Mouse (Mus musculus): ENCODE measurements around the gene Ctu2. TPM values are rescaled to one million over a fixed set of nuclear protein-coding genes. Genes with fewer than 3 reads are reported as not detected.

Ctu2 gene
- total and polyA plus RNA-seq, 3 experiments, result 8.8 to 19.4 (median 10.9) TPM

DNA sequence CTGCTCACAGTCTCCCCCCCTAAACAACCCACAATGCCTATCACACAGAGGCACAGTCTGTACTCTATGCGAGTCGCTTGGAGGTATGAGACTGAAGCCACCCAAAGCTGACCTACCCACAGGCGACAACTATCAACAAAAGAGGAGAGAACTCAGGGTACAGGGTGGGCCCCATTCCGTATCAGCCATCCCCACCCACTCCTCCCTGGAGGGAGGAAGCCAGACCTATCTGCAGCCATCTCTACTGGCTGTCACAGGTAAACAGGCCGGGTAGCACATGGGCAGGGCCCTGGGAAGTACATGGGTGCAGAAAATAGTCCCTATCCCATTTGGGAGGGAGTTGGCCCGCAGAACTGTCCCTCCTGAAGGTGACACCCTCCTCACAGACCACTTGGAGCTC is 49.1 kb downstream of the Ctu2 start:
- Histone ChIP-seq H3K27me3 (ENCODE audit: insufficient read depth, low read length) (no peaks in the 10 kb centered on the region), H3K4me3 (ENCODE audit: low read depth, low read length) (peak overlapping the region; percentile 48; the same call in 1 of the 2 replicates), H3K4me1 (ENCODE audit: insufficient read depth, low read depth, low read length) (peaks cover 84% of the 10 kb centered on the region), H3K36me3 (replicated peaks) (peaks cover 90% of the 10 kb centered on the region), H3K9me3 (replicated peaks) (peaks cover 3% of the 10 kb centered on the region; the same call in 1 of the 2 replicates)
- ATAC-seq (ENCODE audit: extremely low read depth, insufficient number of reproducible peaks, low FRiP score, poor library complexity, severe bottlenecking) (no peak), DNase-seq (ENCODE audit: low spot score) (no peak)
- no peak for TF ChIP-seq CTCF (IDR thresholded peaks at IDR 0.05; ENCODE audit: low read depth, low read length)
- TF ChIP-seq GATA1 (IDR thresholded peaks at IDR 0.05; ENCODE audit: borderline replicate concordance, low read length), result no peak
- TF ChIP-seq TAL1 (conservative IDR thresholded peaks at IDR 0.05; ENCODE audit: low read depth, low read length), result no peak
- no peak for TF ChIP-seq GATA2 (IDR thresholded peaks at IDR 0.05; ENCODE audit: borderline replicate concordance, low read depth, low read length)
- TF ChIP-seq POLR2AphosphoS5 (IDR thresholded peaks at IDR 0.05; ENCODE audit: insufficient replicate concordance, low read depth, low read length), result no peak

GRCm38 (mm10) chr8:122526084-122526483 is 50.1 kb downstream of the Ctu2 start:
- H3K27me3 ChIP-seq (ENCODE audit: insufficient read depth, low read length), result no peaks in the 10 kb centered on the region
- TF ChIP-seq TAL1 (conservative IDR thresholded peaks at IDR 0.05; ENCODE audit: low read depth, low read length), result no peak
- no peak for TF ChIP-seq CTCF (IDR thresholded peaks at IDR 0.05; ENCODE audit: low read depth, low read length)
- no peak for TF ChIP-seq POLR2AphosphoS5 (IDR thresholded peaks at IDR 0.05; ENCODE audit: insufficient replicate concordance, low read depth, low read length)
- TF ChIP-seq GATA1 (IDR thresholded peaks at IDR 0.05; ENCODE audit: borderline replicate concordance, low read length), result no peak
- no peak for TF ChIP-seq GATA2 (IDR thresholded peaks at IDR 0.05; ENCODE audit: borderline replicate concordance, low read depth, low read length)
- DNase-seq (ENCODE audit: low spot score) (no peak), ATAC-seq (ENCODE audit: extremely low read depth, insufficient number of reproducible peaks, low FRiP score, poor library complexity, severe bottlenecking) (no peak)
- peaks cover 92% of the 10 kb centered on the region for H3K36me3 ChIP-seq (replicated peaks)
- no peak overlapping the region; the same call in 1 of the 2 replicates for H3K4me3 ChIP-seq (ENCODE audit: low read depth, low read length)
- peaks cover 3% of the 10 kb centered on the region; the same call in 1 of the 2 replicates for H3K9me3 ChIP-seq (replicated peaks)
- H3K4me1 ChIP-seq (ENCODE audit: insufficient read depth, low read depth, low read length), result peaks cover 81% of the 10 kb centered on the region

- no peak for ATAC-seq (ENCODE audit: extremely low read depth, insufficient number of reproducible peaks, low FRiP score, poor library complexity, severe bottlenecking)
- H3K36me3 ChIP-seq (replicated peaks), result peaks cover 97% of the 10 kb centered on the region
- peaks cover 3% of the 10 kb centered on the region; the same call in 1 of the 2 replicates for H3K9me3 ChIP-seq (replicated peaks)
- peaks cover 86% of the 10 kb centered on the region for H3K4me1 ChIP-seq (ENCODE audit: insufficient read depth, low read depth, low read length)
- H3K27me3 ChIP-seq (ENCODE audit: insufficient read depth, low read length), result no peaks in the 10 kb centered on the region
- TF ChIP-seq CTCF (IDR thresholded peaks at IDR 0.05; ENCODE audit: low read depth, low read length) (no peak), GATA2 (IDR thresholded peaks at IDR 0.05; ENCODE audit: borderline replicate concordance, low read depth, low read length) (no peak), TAL1 (conservative IDR thresholded peaks at IDR 0.05; ENCODE audit: low read depth, low read length) (no peak), GATA1 (IDR thresholded peaks at IDR 0.05; ENCODE audit: borderline replicate concordance, low read length) (no peak), POLR2AphosphoS5 (IDR thresholded peaks at IDR 0.05; ENCODE audit: insufficient replicate concordance, low read depth, low read length) (no peak)
- H3K4me3 ChIP-seq (ENCODE audit: low read depth, low read length), result no peak overlapping the region; the same call in 1 of the 2 replicates
- no peak for DNase-seq (ENCODE audit: low spot score)
Observed at GRCm38 (mm10) chr8:122526526-122527170, 50.7 kb downstream of the Ctu2 start.

DNA sequence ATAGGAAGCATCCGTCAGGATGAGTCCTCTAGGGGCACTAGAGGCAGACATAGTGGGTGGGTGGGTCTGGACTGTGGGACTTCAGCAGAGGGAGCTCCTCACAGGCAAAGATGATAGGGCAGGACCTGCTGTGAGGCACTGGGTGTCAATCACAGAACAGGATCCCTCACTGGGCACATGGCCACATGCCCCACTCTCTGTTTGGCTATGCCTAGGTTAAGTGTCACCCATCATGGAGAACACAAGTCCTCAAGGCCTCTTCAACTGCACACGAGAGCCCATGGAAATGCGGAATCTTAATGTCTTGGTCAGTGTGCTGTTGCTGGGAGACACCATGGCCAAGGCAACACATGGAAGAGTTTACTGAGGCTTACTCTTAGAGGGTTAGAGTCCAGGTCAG is 52.0 kb downstream of the Ctu2 start:
- ATAC-seq (ENCODE audit: extremely low read depth, insufficient number of reproducible peaks, low FRiP score, poor library complexity, severe bottlenecking) (no peak), DNase-seq (ENCODE audit: low spot score) (no peak)
- H3K36me3 ChIP-seq (replicated peaks), result peaks cover 98% of the 10 kb centered on the region
- no peaks in the 10 kb centered on the region for H3K27me3 ChIP-seq (ENCODE audit: insufficient read depth, low read length)
- no peak overlapping the region for H3K4me3 ChIP-seq (ENCODE audit: low read depth, low read length)
- TF ChIP-seq GATA1 (IDR thresholded peaks at IDR 0.05; ENCODE audit: borderline replicate concordance, low read length) (no peak), CTCF (IDR thresholded peaks at IDR 0.05; ENCODE audit: low read depth, low read length) (no peak), POLR2AphosphoS5 (IDR thresholded peaks at IDR 0.05; ENCODE audit: insufficient replicate concordance, low read depth, low read length) (no peak), TAL1 (conservative IDR thresholded peaks at IDR 0.05; ENCODE audit: low read depth, low read length) (no peak), GATA2 (IDR thresholded peaks at IDR 0.05; ENCODE audit: borderline replicate concordance, low read depth, low read length) (no peak)
- H3K9me3 ChIP-seq (replicated peaks), result peaks cover 3% of the 10 kb centered on the region; the same call in 1 of the 2 replicates
- peaks cover 89% of the 10 kb centered on the region for H3K4me1 ChIP-seq (ENCODE audit: insufficient read depth, low read depth, low read length)

DNA sequence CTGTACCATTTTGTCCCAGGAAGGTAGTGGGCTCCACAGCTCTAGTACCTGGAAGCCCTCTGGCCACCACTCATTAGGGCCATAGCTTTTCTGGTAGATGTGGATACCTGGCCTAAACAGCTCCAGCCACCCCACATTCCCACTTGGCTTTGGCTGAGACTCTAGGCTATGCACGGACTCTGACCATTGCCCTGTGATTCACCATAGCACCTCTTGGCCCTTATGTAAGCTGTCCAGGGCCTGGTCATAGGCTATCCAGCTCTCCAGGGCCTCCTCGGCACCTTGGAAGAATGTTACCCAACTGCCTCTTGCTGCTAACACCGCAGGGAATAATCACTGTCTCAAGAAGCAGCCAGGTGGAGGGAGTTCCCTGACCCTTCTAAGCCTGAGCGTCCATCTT is 53.2 kb downstream of the Ctu2 start:
- Histone ChIP-seq H3K4me3 (ENCODE audit: low read depth, low read length) (no peak overlapping the region), H3K9me3 (replicated peaks) (peaks cover 3% of the 10 kb centered on the region; the same call in 1 of the 2 replicates), H3K36me3 (replicated peaks) (peaks cover 96% of the 10 kb centered on the region), H3K4me1 (ENCODE audit: insufficient read depth, low read depth, low read length) (peaks cover 85% of the 10 kb centered on the region), H3K27me3 (ENCODE audit: insufficient read depth, low read length) (no peaks in the 10 kb centered on the region)
- TF ChIP-seq POLR2AphosphoS5 (IDR thresholded peaks at IDR 0.05; ENCODE audit: insufficient replicate concordance, low read depth, low read length) (no peak), TAL1 (conservative IDR thresholded peaks at IDR 0.05; ENCODE audit: low read depth, low read length) (no peak), GATA1 (IDR thresholded peaks at IDR 0.05; ENCODE audit: borderline replicate concordance, low read length) (no peak), CTCF (IDR thresholded peaks at IDR 0.05; ENCODE audit: low read depth, low read length) (no peak), GATA2 (IDR thresholded peaks at IDR 0.05; ENCODE audit: borderline replicate concordance, low read depth, low read length) (no peak)
- ATAC-seq (ENCODE audit: extremely low read depth, insufficient number of reproducible peaks, low FRiP score, poor library complexity, severe bottlenecking), result no peak
- no peak for DNase-seq (ENCODE audit: low spot score)

- Histone ChIP-seq H3K4me3 (ENCODE audit: low read depth, low read length) (no peak overlapping the region), H3K27me3 (ENCODE audit: insufficient read depth, low read length) (no peaks in the 10 kb centered on the region), H3K9me3 (replicated peaks) (peaks cover 3% of the 10 kb centered on the region; the same call in 1 of the 2 replicates), H3K36me3 (replicated peaks) (peaks cover 84% of the 10 kb centered on the region), H3K4me1 (ENCODE audit: insufficient read depth, low read depth, low read length) (peaks cover 79% of the 10 kb centered on the region)
- no peak for DNase-seq (ENCODE audit: low spot score)
- TF ChIP-seq GATA1 (IDR thresholded peaks at IDR 0.05; ENCODE audit: borderline replicate concordance, low read length) (no peak), POLR2AphosphoS5 (IDR thresholded peaks at IDR 0.05; ENCODE audit: insufficient replicate concordance, low read depth, low read length) (no peak), TAL1 (conservative IDR thresholded peaks at IDR 0.05; ENCODE audit: low read depth, low read length) (no peak), GATA2 (IDR thresholded peaks at IDR 0.05; ENCODE audit: borderline replicate concordance, low read depth, low read length) (no peak), CTCF (IDR thresholded peaks at IDR 0.05; ENCODE audit: low read depth, low read length) (no peak)
- no peak for ATAC-seq (ENCODE audit: extremely low read depth, insufficient number of reproducible peaks, low FRiP score, poor library complexity, severe bottlenecking)
Observed at GRCm38 (mm10) chr8:122531312-122531711, 55.4 kb downstream of the Ctu2 start.

Other genes starting within 250 kb of the Ctu2 start
- gene Zfpm1, start 194.0 kb upstream of the Ctu2 start, total RNA-seq (2014; fragmentation: Nextera tagmentation), result 254 and 292 TPM in 2 replicates
- gene Zfpm1, start 194.0 kb upstream of the Ctu2 start, total RNA-seq (2017), result 53.1 and 54.4 TPM in 2 replicates
- gene Zfpm1, start 194.0 kb upstream of the Ctu2 start, polyA plus RNA-seq (2012), result 1,150 and 1,251 TPM in 2 replicates
- not detected in 2 replicates for gene Trhr2, start 115.4 kb upstream of the Ctu2 start, total RNA-seq (2014; fragmentation: Nextera tagmentation)
- gene Trhr2, start 115.4 kb upstream of the Ctu2 start, total RNA-seq (2017), result not detected in 2 replicates
- gene Trhr2, start 115.4 kb upstream of the Ctu2 start, polyA plus RNA-seq (2012), result not detected in 2 replicates
- gene Zc3h18, start 99.5 kb upstream of the Ctu2 start, total RNA-seq (2014; fragmentation: Nextera tagmentation), result 40.3 and 45.8 TPM in 2 replicates
- gene Zc3h18, start 99.5 kb upstream of the Ctu2 start, total RNA-seq (2017), result 52.7 and 58.4 TPM in 2 replicates
- gene Zc3h18, start 99.5 kb upstream of the Ctu2 start, polyA plus RNA-seq (2012), result 134 and 143 TPM in 2 replicates
- gene Il17c, start 54.1 kb upstream of the Ctu2 start, total RNA-seq (2014; fragmentation: Nextera tagmentation), result not detected in 2 replicates
- gene Il17c, start 54.1 kb upstream of the Ctu2 start, total RNA-seq (2017), result not detected in 2 replicates
- gene Il17c, start 54.1 kb upstream of the Ctu2 start, polyA plus RNA-seq (2012), result not detected in 2 replicates
- gene Cyba, start 43.2 kb upstream of the Ctu2 start, total RNA-seq (2014; fragmentation: Nextera tagmentation), result 93.6 and 103 TPM in 2 replicates
- gene Cyba, start 43.2 kb upstream of the Ctu2 start, total RNA-seq (2017), result 57.2 and 69.2 TPM in 2 replicates
- 368 and 426 TPM in 2 replicates for gene Cyba, start 43.2 kb upstream of the Ctu2 start, polyA plus RNA-seq (2012)
- 3.1 and 4.5 TPM in 2 replicates for gene Mvd, start 32.7 kb upstream of the Ctu2 start, total RNA-seq (2014; fragmentation: Nextera tagmentation)
- 33.3 and 38.6 TPM in 2 replicates for gene Mvd, start 32.7 kb upstream of the Ctu2 start, total RNA-seq (2017)
- 25.8 and 26.4 TPM in 2 replicates for gene Mvd, start 32.7 kb upstream of the Ctu2 start, polyA plus RNA-seq (2012)
- not detected in 2 replicates for gene Snai3, start 15.4 kb upstream of the Ctu2 start, total RNA-seq (2014; fragmentation: Nextera tagmentation)
- gene Snai3, start 15.4 kb upstream of the Ctu2 start, total RNA-seq (2017), result not detected in 2 replicates
- not detected in 2 replicates for gene Snai3, start 15.4 kb upstream of the Ctu2 start, polyA plus RNA-seq (2012)
- 28.0 and 45.3 TPM in 2 replicates for gene Rnf166, start 79 bp upstream of the Ctu2 start, total RNA-seq (2014; fragmentation: Nextera tagmentation)
- 18.6 and 29.4 TPM in 2 replicates for gene Rnf166, start 79 bp upstream of the Ctu2 start, total RNA-seq (2017)
- 29.5 and 33.3 TPM in 2 replicates for gene Rnf166, start 79 bp upstream of the Ctu2 start, polyA plus RNA-seq (2012)
- gene Piezo1, start 75.2 kb downstream of the Ctu2 start, total RNA-seq (2014; fragmentation: Nextera tagmentation), result 77.0 and 95.3 TPM in 2 replicates
- gene Piezo1, start 75.2 kb downstream of the Ctu2 start, total RNA-seq (2017), result 24.9 and 26.0 TPM in 2 replicates
- gene Piezo1, start 75.2 kb downstream of the Ctu2 start, polyA plus RNA-seq (2012), result 69.6 and 79.4 TPM in 2 replicates
- 70.8 and 71.7 TPM in 2 replicates for gene Cdt1, start 91.9 kb downstream of the Ctu2 start, total RNA-seq (2014; fragmentation: Nextera tagmentation)
- gene Cdt1, start 91.9 kb downstream of the Ctu2 start, total RNA-seq (2017), result 46.9 and 49.9 TPM in 2 replicates
- 375 and 441 TPM in 2 replicates for gene Cdt1, start 91.9 kb downstream of the Ctu2 start, polyA plus RNA-seq (2012)
- gene Aprt, start 100.8 kb downstream of the Ctu2 start, total RNA-seq (2014; fragmentation: Nextera tagmentation), result 110 and 112 TPM in 2 replicates
- gene Aprt, start 100.8 kb downstream of the Ctu2 start, total RNA-seq (2017), result 100.0 and 146 TPM in 2 replicates
- gene Aprt, start 100.8 kb downstream of the Ctu2 start, polyA plus RNA-seq (2012), result 207 and 389 TPM in 2 replicates
- gene Galns, start 135.3 kb downstream of the Ctu2 start, total RNA-seq (2014; fragmentation: Nextera tagmentation), result 5.0 and 6.0 TPM in 2 replicates
- 7.6 and 7.9 TPM in 2 replicates for gene Galns, start 135.3 kb downstream of the Ctu2 start, total RNA-seq (2017)
- 2.9 and 3.0 TPM in 2 replicates for gene Galns, start 135.3 kb downstream of the Ctu2 start, polyA plus RNA-seq (2012)
- gene Trappc2l, start 135.5 kb downstream of the Ctu2 start, total RNA-seq (2014; fragmentation: Nextera tagmentation), result 19.5 and 31.8 TPM in 2 replicates
- gene Trappc2l, start 135.5 kb downstream of the Ctu2 start, total RNA-seq (2017), result 32.2 and 40.4 TPM in 2 replicates
- 0.43 and 0.75 TPM in 2 replicates for gene Trappc2l, start 135.5 kb downstream of the Ctu2 start, polyA plus RNA-seq (2012)
- not detected in 2 replicates for gene Pabpn1l, start 146.6 kb downstream of the Ctu2 start, total RNA-seq (2014; fragmentation: Nextera tagmentation)
- 0.11 TPM in 1 of 2 replicates, not detected in the other for gene Pabpn1l, start 146.6 kb downstream of the Ctu2 start, total RNA-seq (2017)
- not detected in 2 replicates for gene Pabpn1l, start 146.6 kb downstream of the Ctu2 start, polyA plus RNA-seq (2012)
- gene Cbfa2t3, start 223.0 kb downstream of the Ctu2 start, total RNA-seq (2014; fragmentation: Nextera tagmentation), result 99.0 and 106 TPM in 2 replicates
- gene Cbfa2t3, start 223.0 kb downstream of the Ctu2 start, total RNA-seq (2017), result 18.8 and 19.9 TPM in 2 replicates
- gene Cbfa2t3, start 223.0 kb downstream of the Ctu2 start, polyA plus RNA-seq (2012), result 287 TPM in 2 replicates

Data from G1E (cell line).